Mouse (Mus musculus) olfactory bulb, adult 2 months (tissue): ENCODE results near the gene Fam166a.

Source experiments
- CTCF ChIP-seq: fragments of 200-500 bp; IDR thresholded peaks from 2 replicates; pipeline ENCODE4 v1.5.1; 2012; ENCODE audit warnings: low read depth, mild to moderate bottlenecking, low read length, moderate library complexity; ENCODE audit not compliant: insufficient read depth
- POLR2A ChIP-seq: fragments of 200-500 bp; IDR thresholded peaks from 2 replicates; pipeline ENCODE4 v1.6.1; 2012; ENCODE audit warnings: mild to moderate bottlenecking, low read depth, low read length, moderate library complexity; ENCODE audit not compliant: insufficient read depth

DNA sequence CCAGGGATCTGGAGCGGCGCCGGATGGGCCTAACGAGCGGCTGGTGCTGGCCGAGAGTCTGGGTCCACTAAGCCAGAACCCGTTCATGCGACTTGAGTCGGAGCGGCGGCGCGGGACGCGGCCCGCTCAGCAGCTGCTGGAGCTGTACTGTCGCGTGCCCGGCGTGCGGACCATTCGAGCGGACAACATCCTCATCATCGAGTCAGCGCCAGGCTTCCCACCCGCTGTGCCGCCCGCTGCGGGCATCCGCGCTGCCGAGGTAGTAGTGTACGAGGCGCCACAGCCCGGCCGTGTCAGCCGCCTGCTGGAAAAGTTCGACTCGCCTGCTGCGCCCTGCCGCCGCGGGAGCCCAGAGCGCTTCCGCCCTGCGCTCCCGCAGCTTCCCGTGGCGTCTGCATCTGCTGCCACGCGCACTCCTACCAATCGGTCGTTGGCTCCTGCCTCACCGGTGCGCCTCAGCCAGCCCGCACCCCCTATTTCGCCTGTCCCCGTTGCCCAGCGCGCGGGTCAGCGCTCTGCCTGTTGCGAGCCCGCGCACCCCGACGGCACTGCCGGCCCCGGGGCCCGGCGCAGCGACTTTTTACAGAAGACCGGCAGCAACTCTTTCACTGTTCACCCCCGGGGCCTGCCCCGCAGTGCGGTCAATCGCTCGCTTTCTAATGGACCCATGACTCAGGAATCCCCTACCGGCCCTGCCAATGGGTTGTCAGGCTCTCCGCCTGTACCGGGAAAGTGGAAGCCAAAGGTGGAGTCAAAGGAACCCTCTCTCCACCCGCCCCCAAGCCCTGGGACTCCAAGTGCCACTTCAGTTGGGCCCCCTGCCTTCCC is 44.5 kb downstream of the Fam166a start:
- TF ChIP-seq POLR2A (no peak), CTCF (no peak)
